Mouse (Mus musculus) intestine, postnatal 0 days (tissue): Measurements from ENCODE around the gene Galnt10. TPM values are rescaled to one million over a fixed set of nuclear protein-coding genes. Genes with fewer than 3 reads are reported as not detected.
A peak's percentile ranks its signal among the peaks of the same experiment; 100 is the strongest.

Experiments
- ATAC-seq: fragments of 200-750 bp; cut with Nextera tagmentation; 2 replicates; pipeline ENCODE4 v1.8.0; 2017; ENCODE audit warnings: mild to moderate bottlenecking, moderate TSS enrichment, moderate library complexity
- H3K27ac ChIP-seq: fragments of 300-500 bp; sonication (generic); 2 replicates; pipeline ENCODE4 v1.5.1; 2014; ENCODE audit warnings: mild to moderate bottlenecking, low read depth, low read length, moderate library complexity
- H3K27me3 ChIP-seq: fragments of 300-500 bp; sonication (generic); replicated peaks from 2 replicates; pipeline ENCODE4 v1.6.1; 2014; ENCODE audit warnings: low read length, mixed read lengths; ENCODE audit not compliant: control insufficient read depth, insufficient read depth
- H3K36me3 ChIP-seq: fragments of 300-500 bp; sonication (generic); 2 replicates; pipeline ENCODE4 v1.6.1; 2014; ENCODE audit warnings: mild to moderate bottlenecking, moderate library complexity; ENCODE audit not compliant: control insufficient read depth, insufficient read depth
- H3K4me1 ChIP-seq: fragments of 300-500 bp; sonication (generic); replicated peaks from 2 replicates; pipeline ENCODE4 v1.6.1; 2014; ENCODE audit warnings: antibody characterized with exemption, low read length, mixed read lengths; ENCODE audit not compliant: control insufficient read depth, insufficient read depth
- H3K4me2 ChIP-seq: fragments of 300-500 bp; sonication (generic); replicated peaks from 2 replicates; pipeline ENCODE4 v1.6.1; 2014; ENCODE audit warnings: low read depth, mild to moderate bottlenecking, moderate library complexity
- H3K4me3 ChIP-seq: fragments of 300-500 bp; sonication (generic); 2 replicates; pipeline ENCODE4 v1.5.1; 2014; ENCODE audit warnings: low read depth, low read length
- H3K9ac ChIP-seq: fragments of 300-500 bp; sonication (generic); 2 replicates; pipeline ENCODE4 v1.6.1; 2014; ENCODE audit warnings: mild to moderate bottlenecking, low read depth, low read length
- H3K9me3 ChIP-seq: fragments of 300-500 bp; sonication (generic); 2 replicates; pipeline ENCODE4 v1.6.1; 2016; ENCODE audit warnings: mixed run types; ENCODE audit not compliant: control insufficient read depth
- CTCF ChIP-seq: sonication (generic); IDR thresholded peaks from 2 replicates; pipeline ENCODE4 v1.5.1; 2016; ENCODE audit warnings: low read depth, mild to moderate bottlenecking, control low read depth, antibody characterized with exemption, moderate library complexity
- WGBS: fragments of 180-500 bp; shearing (Covaris S2); extraction: QIAGEN DNeasy Blood & Tissue Kit; methylation state at CpG from one replicate; pipeline ENCODE4 v1.1.7; 2014; 5-methylcytosine and 5-hydroxymethylcytosine counted together
- polyA plus RNA-seq: library from polyadenylated mRNA; unstranded; fragments of >200 nt; fragmentation: Nextera tagmentation; extraction: Ambion mirVana; gene quantifications from 2 replicates; pipeline ENCODE4 v1.2.1, GENCODE M21; 2015

The Galnt10 gene
- polyA plus RNA-seq, 1 experiment from 2014 or later = 22.5 TPM

- Histone ChIP-seq H3K9me3 (no peaks in the 10 kb centered on the region), H3K4me3 (no peak overlapping the region), H3K36me3 (peaks cover 2% of the 10 kb centered on the region; the same call in 1 of the 2 replicates), H3K27me3 (no peaks in the 10 kb centered on the region), H3K4me1 (peaks cover 3% of the 10 kb centered on the region; the same call in 1 of the 2 replicates), H3K27ac (peak overlapping the region; percentile 50; the same call in 1 of the 2 replicates), H3K9ac (no peak overlapping the region), H3K4me2 (no peak overlapping the region)
- TF ChIP-seq CTCF = no peak
- no peak for ATAC-seq
- 42% methylated on average over 12 of the region's 12 CpGs for WGBS
Measured at GRCm38 (mm10) chr11:57673977-57674687, 28.9 kb downstream of the Galnt10 start.

GRCm38 (mm10) chr11:57677261-57677660 lies 32.0 kb downstream of the Galnt10 start:
- TF ChIP-seq CTCF = no peak
- Histone ChIP-seq H3K9ac (no peak overlapping the region), H3K4me3 (no peak overlapping the region), H3K4me1 (peaks cover 7% of the 10 kb centered on the region), H3K36me3 (peaks cover 2% of the 10 kb centered on the region; the same call in 1 of the 2 replicates), H3K27me3 (no peaks in the 10 kb centered on the region), H3K4me2 (no peak overlapping the region), H3K27ac (peak overlapping the region; percentile 30; the same call in 1 of the 2 replicates), H3K9me3 (no peaks in the 10 kb centered on the region)
- 24% methylated on average over 3 of the region's 3 CpGs for WGBS
- no peak for ATAC-seq

GRCm38 (mm10) chr11:57682589-57682988 lies 37.3 kb downstream of the Galnt10 start:
- 42% methylated on average over 7 of the region's 7 CpGs for WGBS
- no peak for TF ChIP-seq CTCF
- no peaks in the 10 kb centered on the region for H3K9me3 ChIP-seq
- H3K36me3 ChIP-seq = peaks cover 2% of the 10 kb centered on the region; the same call in 1 of the 2 replicates
- H3K4me3 ChIP-seq = no peak overlapping the region
- no peak for ATAC-seq
- peaks cover 12% of the 10 kb centered on the region for H3K4me1 ChIP-seq
- no peaks in the 10 kb centered on the region for H3K27me3 ChIP-seq
- H3K27ac ChIP-seq = no peak overlapping the region
- H3K4me2 ChIP-seq = no peak overlapping the region
- no peak overlapping the region for H3K9ac ChIP-seq

GRCm38 (mm10) chr11:57683125-57683524 lies 37.9 kb downstream of the Galnt10 start:
- no peak overlapping the region for H3K4me2 ChIP-seq
- H3K4me1 ChIP-seq = peaks cover 12% of the 10 kb centered on the region
- H3K27ac ChIP-seq = no peak overlapping the region
- no peak for ATAC-seq
- H3K4me3 ChIP-seq = no peak overlapping the region
- 69% methylated on average over 12 of the region's 12 CpGs for WGBS
- no peaks in the 10 kb centered on the region; the same call in 1 of the 2 replicates for H3K36me3 ChIP-seq
- H3K9ac ChIP-seq = no peak overlapping the region
- no peaks in the 10 kb centered on the region for H3K9me3 ChIP-seq
- no peaks in the 10 kb centered on the region for H3K27me3 ChIP-seq
- TF ChIP-seq CTCF = no peak

GRCm38 (mm10) chr11:57683931-57684330 lies 38.7 kb downstream of the Galnt10 start:
- ATAC-seq = no peak
- 49% methylated on average over 8 of the region's 8 CpGs for WGBS
- no peak overlapping the region for H3K4me2 ChIP-seq
- TF ChIP-seq CTCF = no peak
- no peaks in the 10 kb centered on the region for H3K27me3 ChIP-seq
- H3K9ac ChIP-seq = no peak overlapping the region
- H3K4me3 ChIP-seq = no peak overlapping the region
- peaks cover 20% of the 10 kb centered on the region for H3K4me1 ChIP-seq
- no peak overlapping the region for H3K27ac ChIP-seq
- H3K36me3 ChIP-seq = no peaks in the 10 kb centered on the region
- H3K9me3 ChIP-seq = no peaks in the 10 kb centered on the region

GRCm38 (mm10) chr11:57684891-57685290 lies 39.6 kb downstream of the Galnt10 start:
- Histone ChIP-seq H3K27me3 (no peaks in the 10 kb centered on the region), H3K4me3 (no peak overlapping the region), H3K36me3 (no peaks in the 10 kb centered on the region), H3K9ac (no peak overlapping the region), H3K4me2 (no peak overlapping the region), H3K9me3 (no peaks in the 10 kb centered on the region), H3K27ac (no peak overlapping the region; the same call in 1 of the 2 replicates), H3K4me1 (peaks cover 24% of the 10 kb centered on the region)
- WGBS = 53% methylated on average over 5 of the region's 5 CpGs
- no peak for ATAC-seq
- TF ChIP-seq CTCF = no peak
